In genomic region chr1:181285600-181285999, GRCm38 (mm10) we compare ENCODE assay signal across 15 mouse cellular contexts.
DNase-seq lines count a peak whose midpoint lies in the region; ATAC-seq lines count a peak whose summit lies in the region.
"Had no signal": no experiment of that assay in that cellular context is flagged by ENCODE, and none has a peak within 500 bp of the region (broad histone marks: within the 10 kb centered on the region; RNA-seq: fewer than 3 reads in every experiment).

No protein-coding gene starts in this region.

- no peaks in the 10 kb centered on the region for H3K27me3 ChIP-seq in embryonic facial prominence, embryonic 13.5 days
- no peaks in the 10 kb centered on the region for H3K27me3 ChIP-seq in embryonic facial prominence, embryonic 10.5 days (replicated peaks; ENCODE audit: low read depth, poor library complexity, severe bottlenecking)
- H3K27me3 ChIP-seq in liver, embryonic 11.5 days (replicated peaks; ENCODE audit: control insufficient read depth, insufficient read depth, low read length) = no peaks in the 10 kb centered on the region
- H3K27me3 ChIP-seq in liver, embryonic 12.5 days (replicated peaks) = peaks cover 35% of the 10 kb centered on the region; the same call in 1 of the 2 replicates
- H3K27me3 ChIP-seq in kidney, embryonic 16.5 days (ENCODE audit: insufficient read depth, low read length) = no peaks in the 10 kb centered on the region
- H3K27me3 ChIP-seq in stomach, embryonic 14.5 days (ENCODE audit: control insufficient read depth, insufficient read depth, low read length) = no peaks in the 10 kb centered on the region
- H3K27me3 ChIP-seq: neural tube, embryonic 13.5 days had no signal

- H3K9me3 ChIP-seq in embryonic facial prominence, embryonic 13.5 days = no peaks in the 10 kb centered on the region
- H3K9me3 ChIP-seq in embryonic facial prominence, embryonic 10.5 days = no peaks in the 10 kb centered on the region
- no peaks in the 10 kb centered on the region for H3K9me3 ChIP-seq in liver, embryonic 11.5 days (ENCODE audit: control insufficient read depth, low read length)
- H3K9me3 ChIP-seq in liver, embryonic 12.5 days (replicated peaks) = no peaks in the 10 kb centered on the region
- H3K9me3 ChIP-seq in kidney, embryonic 16.5 days (ENCODE audit: low read length) = no peaks in the 10 kb centered on the region
- no peaks in the 10 kb centered on the region for H3K9me3 ChIP-seq in stomach, embryonic 14.5 days (ENCODE audit: control insufficient read depth, low read depth, low read length)
- H3K9me3 ChIP-seq: G1E; neural tube, embryonic 13.5 days had no signal

- peak overlapping the region; percentile 72 for H3K27ac ChIP-seq in embryonic facial prominence, embryonic 13.5 days
- H3K27ac ChIP-seq in embryonic facial prominence, embryonic 10.5 days (replicated peaks) = no peak overlapping the region
- no peak overlapping the region for H3K27ac ChIP-seq in liver, embryonic 11.5 days (ENCODE audit: low read depth, low read length)
- no peak overlapping the region for H3K27ac ChIP-seq in liver, embryonic 12.5 days
- H3K27ac ChIP-seq in kidney, embryonic 16.5 days (ENCODE audit: low read length) = 0 out of 2 replicates have a peak overlapping the region, but pooled peaks have one; percentile 18
- H3K27ac ChIP-seq in stomach, embryonic 14.5 days (ENCODE audit: low read length) = peak overlapping the region; percentile 36; the same call in 1 of the 2 replicates
- H3K27ac ChIP-seq: liver, embryonic 14.5 days; neural tube, embryonic 13.5 days had no signal

- no peak for ATAC-seq in embryonic facial prominence, embryonic 13.5 days (ENCODE audit: insufficient number of reproducible peaks, insufficient read depth, low FRiP score, low TSS enrichment, low read depth)
- no peak for ATAC-seq in liver, embryonic 11.5 days (replicated peaks; ENCODE audit: low FRiP score)
- no peak for ATAC-seq in liver, embryonic 12.5 days
- no peak for ATAC-seq in kidney, embryonic 16.5 days (ENCODE audit: low FRiP score, low TSS enrichment)
- no peak for ATAC-seq in stomach, embryonic 14.5 days (ENCODE audit: insufficient number of reproducible peaks, insufficient read depth, low FRiP score, low read depth)
- ATAC-seq: hindbrain, embryonic 16.5 days had no signal

- no peak for DNase-seq in embryonic facial prominence, embryonic 10.5 days (ENCODE audit: low spot score)
- peak; percentile 27 for DNase-seq in liver, embryonic 11.5 days (ENCODE audit: low spot score)
- no peak for DNase-seq in adrenal gland, adult (ENCODE audit: inconsistent age in 2 of 2, low spot score in 1 of 2)
- DNase-seq in frontal cortex, postnatal 25 days (ENCODE audit: low spot score in 2 of 2) = no peak
- DNase-seq: cerebellum, adult 8-10 months; heart, postnatal 10 days; lung, postnatal 36 days had no signal

- 74% methylated on average over 8 of the region's 8 CpGs for WGBS in embryonic facial prominence, embryonic 13.5 days
- WGBS in embryonic facial prominence, embryonic 10.5 days = 89% methylated on average over 8 of the region's 8 CpGs
- 89% methylated on average over 8 of the region's 8 CpGs for WGBS in liver, embryonic 11.5 days
- WGBS in liver, embryonic 12.5 days (ENCODE audit: insufficient replicate concordance) = 86% methylated on average over 8 of the region's 8 CpGs
- WGBS in kidney, embryonic 16.5 days = 85% methylated on average over 8 of the region's 8 CpGs
- WGBS in stomach, embryonic 14.5 days = 92% methylated on average over 8 of the region's 8 CpGs

- no peaks in the 10 kb centered on the region for H3K36me3 ChIP-seq in embryonic facial prominence, embryonic 13.5 days
- H3K36me3 ChIP-seq in embryonic facial prominence, embryonic 10.5 days (replicated peaks) = no peaks in the 10 kb centered on the region
- H3K36me3 ChIP-seq in liver, embryonic 11.5 days (ENCODE audit: control insufficient read depth, insufficient read depth, low read length) = no peaks in the 10 kb centered on the region
- H3K36me3 ChIP-seq in liver, embryonic 12.5 days = no peaks in the 10 kb centered on the region
- H3K36me3 ChIP-seq in kidney, embryonic 16.5 days (ENCODE audit: insufficient read depth, low read length) = no peaks in the 10 kb centered on the region
- no peaks in the 10 kb centered on the region for H3K36me3 ChIP-seq in stomach, embryonic 14.5 days (ENCODE audit: control insufficient read depth, insufficient read depth, low read length)
- H3K36me3 ChIP-seq: G1E; neural tube, embryonic 13.5 days had no signal

- H3K9ac ChIP-seq in embryonic facial prominence, embryonic 13.5 days = no peak overlapping the region
- H3K9ac ChIP-seq in liver, embryonic 11.5 days (ENCODE audit: low read depth, low read length) = no peak overlapping the region
- H3K9ac ChIP-seq in liver, embryonic 12.5 days = no peak overlapping the region
- no peak overlapping the region for H3K9ac ChIP-seq in kidney, embryonic 16.5 days (replicated peaks; ENCODE audit: low read length)
- H3K9ac ChIP-seq in stomach, embryonic 14.5 days (replicated peaks; ENCODE audit: low read depth, low read length) = no peak overlapping the region
- H3K9ac ChIP-seq: liver, embryonic 14.5 days; neural tube, embryonic 13.5 days had no signal

- peaks cover 21% of the 10 kb centered on the region; the same call in 1 of the 2 replicates for H3K4me1 ChIP-seq in embryonic facial prominence, embryonic 13.5 days
- no peaks in the 10 kb centered on the region for H3K4me1 ChIP-seq in embryonic facial prominence, embryonic 10.5 days
- no peaks in the 10 kb centered on the region for H3K4me1 ChIP-seq in liver, embryonic 11.5 days (replicated peaks; ENCODE audit: control insufficient read depth, insufficient read depth, low read length)
- H3K4me1 ChIP-seq in liver, embryonic 12.5 days = 0 out of 2 replicates have a peak, but pooled peaks cover 14% of the 10 kb centered on the region
- peaks cover 5% of the 10 kb centered on the region; the same call in 1 of the 2 replicates for H3K4me1 ChIP-seq in kidney, embryonic 16.5 days (ENCODE audit: insufficient read depth, low read length)
- no peaks in the 10 kb centered on the region for H3K4me1 ChIP-seq in stomach, embryonic 14.5 days (ENCODE audit: control insufficient read depth, insufficient read depth, low read length)

- H3K4me2 ChIP-seq in embryonic facial prominence, embryonic 13.5 days = peak overlapping the region; percentile 21; the same call in 1 of the 2 replicates
- H3K4me2 ChIP-seq in liver, embryonic 11.5 days = no peak overlapping the region
- no peak overlapping the region for H3K4me2 ChIP-seq in liver, embryonic 12.5 days
- H3K4me2 ChIP-seq in kidney, embryonic 16.5 days (replicated peaks; ENCODE audit: low read depth, low read length) = no peak overlapping the region
- H3K4me2 ChIP-seq in stomach, embryonic 14.5 days (replicated peaks; ENCODE audit: low read depth, low read length) = no peak overlapping the region
- H3K4me2 ChIP-seq: neural tube, embryonic 13.5 days had no signal

- no peak overlapping the region for H3K4me3 ChIP-seq in embryonic facial prominence, embryonic 13.5 days
- H3K4me3 ChIP-seq in embryonic facial prominence, embryonic 10.5 days = no peak overlapping the region
- H3K4me3 ChIP-seq in liver, embryonic 11.5 days (ENCODE audit: low read depth, low read length) = no peak overlapping the region
- no peak overlapping the region for H3K4me3 ChIP-seq in liver, embryonic 12.5 days
- no peak overlapping the region for H3K4me3 ChIP-seq in kidney, embryonic 16.5 days (ENCODE audit: low read length)
- H3K4me3 ChIP-seq in stomach, embryonic 14.5 days (ENCODE audit: low read depth, low read length) = no peak overlapping the region
- H3K4me3 ChIP-seq: neural tube, embryonic 13.5 days had no signal

Comparison
In these comparisons a context has a peak if more than half of its experiments do, and no peak if none do; other contexts are left out.
1. H3K27ac ChIP-seq: peak in embryonic facial prominence, embryonic 13.5 days (single experiment), kidney, embryonic 16.5 days (single experiment) and stomach, embryonic 14.5 days (single experiment); none in embryonic facial prominence, embryonic 10.5 days (single experiment), liver, embryonic 11.5 days (single experiment) and liver, embryonic 12.5 days (single experiment).